Mouse (Mus musculus) midbrain, embryonic 14.5 days (tissue): ENCODE results near the gene Ugt1a8. TPM values are rescaled to one million over a fixed set of nuclear protein-coding genes. Genes with fewer than 3 reads are reported as not detected.

Source experiments
- ATAC-seq: fragments of 200-750 bp; cut with Nextera tagmentation; 2 replicates; pipeline ENCODE4 v1.8.0; 2017; ENCODE audit warnings: moderate number of reproducible peaks, moderate library complexity; ENCODE audit not compliant: low FRiP score, low TSS enrichment
- DNase-seq: peaks from one replicate; pipeline ENCODE4 v3.0.0-alpha.2; 2015
- H3K27ac ChIP-seq: fragments of 300-500 bp; sonication (generic); replicated peaks from 2 replicates; pipeline ENCODE4 v1.5.1; 2014; ENCODE audit warnings: mild to moderate bottlenecking, low read depth, low read length, moderate library complexity
- H3K27me3 ChIP-seq: fragments of 300-500 bp; sonication (generic); 2 replicates; pipeline ENCODE4 v1.6.1; 2014; ENCODE audit warnings: low read length, control low read depth, mixed read lengths; ENCODE audit not compliant: control insufficient read depth, insufficient read depth
- H3K36me3 ChIP-seq: fragments of 300-500 bp; sonication (generic); 2 replicates; pipeline ENCODE4 v1.6.1; 2014; ENCODE audit warnings: low read length, control low read depth; ENCODE audit not compliant: control insufficient read depth, insufficient read depth
- H3K4me1 ChIP-seq: fragments of 300-500 bp; sonication (generic); 2 replicates; pipeline ENCODE4 v1.6.1; 2014; ENCODE audit warnings: mild to moderate bottlenecking, antibody characterized with exemption, low read length, control low read depth; ENCODE audit not compliant: control insufficient read depth, insufficient read depth
- H3K4me2 ChIP-seq: fragments of 300-500 bp; sonication (generic); 2 replicates; pipeline ENCODE4 v1.6.1; 2014; ENCODE audit warnings: mild to moderate bottlenecking, low read length, moderate library complexity
- H3K4me3 ChIP-seq: fragments of 300-500 bp; sonication (generic); replicated peaks from 2 replicates; pipeline ENCODE4 v1.5.1; 2014; ENCODE audit warnings: low read depth, low read length
- H3K9ac ChIP-seq: fragments of 300-500 bp; sonication (generic); replicated peaks from 2 replicates; pipeline ENCODE4 v1.6.1; 2014; ENCODE audit warnings: mild to moderate bottlenecking, low read length, moderate library complexity
- H3K9me3 ChIP-seq: fragments of 300-500 bp; sonication (generic); 2 replicates; pipeline ENCODE4 v1.6.1; 2016; ENCODE audit warnings: low read length, control low read depth, mixed read lengths; ENCODE audit not compliant: control insufficient read depth
- WGBS: fragments of 180-500 bp; shearing (Covaris S2); extraction: QIAGEN DNeasy Blood & Tissue Kit; methylation state at CpG from one replicate; pipeline ENCODE4 v1.1.7; 2014; 5-methylcytosine and 5-hydroxymethylcytosine counted together
- polyA plus RNA-seq: library from polyadenylated mRNA; unstranded; fragments of >200 nt; fragmentation: Nextera tagmentation; extraction: Ambion mirVana; gene quantifications from 2 replicates; pipeline ENCODE4 v1.2.1, GENCODE M21; 2014

Ugt1a8 gene
- polyA plus RNA-seq, 1 experiment from 2014 or later = not detected

DNA sequence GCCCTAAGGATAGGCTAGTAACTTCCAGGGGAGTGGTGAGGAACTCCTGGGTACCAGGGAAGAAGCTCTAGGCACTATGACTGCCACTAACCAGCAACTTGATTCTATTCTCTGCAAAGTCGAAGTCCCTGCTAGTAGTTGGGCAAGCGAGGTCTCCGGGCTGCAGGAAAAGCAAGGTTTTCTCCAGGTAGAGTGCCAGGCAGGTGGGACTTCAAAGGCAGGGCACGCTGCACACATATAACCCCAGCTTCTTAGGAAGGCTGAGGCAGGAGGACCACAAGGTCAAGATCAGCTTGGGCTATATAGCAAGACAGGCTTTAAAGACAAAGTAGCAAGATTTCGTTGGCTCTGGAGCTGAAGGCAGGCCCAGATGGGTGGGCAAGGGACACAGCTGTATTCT is 176.2 kb downstream of the Ugt1a8 start:
- Histone ChIP-seq H3K9ac (no peak overlapping the region), H3K27ac (no peak overlapping the region), H3K4me2 (no peak overlapping the region), H3K9me3 (no peaks in the 10 kb centered on the region), H3K4me1 (no peaks in the 10 kb centered on the region), H3K4me3 (no peak overlapping the region), H3K36me3 (peaks cover 94% of the 10 kb centered on the region), H3K27me3 (no peaks in the 10 kb centered on the region)
- no peak for DNase-seq
- ATAC-seq = no peak
- WGBS = 92% methylated on average over 5 of the region's 5 CpGs

- Histone ChIP-seq H3K36me3 (peaks cover 100% of the 10 kb centered on the region), H3K9ac (no peak overlapping the region), H3K9me3 (no peaks in the 10 kb centered on the region), H3K27me3 (no peaks in the 10 kb centered on the region), H3K4me2 (no peak overlapping the region), H3K4me1 (no peaks in the 10 kb centered on the region), H3K4me3 (no peak overlapping the region), H3K27ac (no peak overlapping the region)
- WGBS = 93% methylated on average over 7 of the region's 7 CpGs
- DNase-seq (no peak), ATAC-seq (no peak)
Observed at GRCm38 (mm10) chr1:88264237-88264868, 176.7 kb downstream of the Ugt1a8 start.

- Histone ChIP-seq H3K4me3 (no peak overlapping the region), H3K27ac (no peak overlapping the region), H3K9me3 (no peaks in the 10 kb centered on the region), H3K36me3 (peaks cover 100% of the 10 kb centered on the region), H3K27me3 (no peaks in the 10 kb centered on the region), H3K9ac (no peak overlapping the region), H3K4me2 (no peak overlapping the region), H3K4me1 (no peaks in the 10 kb centered on the region)
- ATAC-seq (no peak), DNase-seq (no peak)
- WGBS = 76% methylated on average over 4 of the region's 4 CpGs
Observed at GRCm38 (mm10) chr1:88264869-88265240, 177.2 kb downstream of the Ugt1a8 start.

DNA sequence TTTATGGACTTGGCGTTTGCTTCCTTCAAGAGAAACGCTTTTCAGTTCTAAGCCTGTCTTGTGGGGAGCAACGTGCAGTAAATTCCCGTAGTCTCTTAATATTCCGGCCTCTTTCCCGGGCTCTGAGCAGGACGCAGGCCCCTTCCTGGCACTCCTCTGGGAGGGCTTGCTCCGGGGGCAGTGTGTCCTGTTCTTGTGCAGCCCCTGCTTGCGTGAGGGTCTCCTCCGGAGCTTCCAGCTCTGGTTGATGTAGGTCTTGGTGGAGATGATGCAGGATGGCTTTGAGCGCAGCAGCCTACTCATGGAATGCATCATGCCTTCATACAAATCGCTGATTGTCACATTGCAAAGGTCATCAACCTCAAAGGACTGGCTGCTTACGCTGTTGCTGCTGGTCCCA is 178.5 kb downstream of the Ugt1a8 start:
- no peaks in the 10 kb centered on the region for H3K9me3 ChIP-seq
- no peaks in the 10 kb centered on the region for H3K27me3 ChIP-seq
- no peaks in the 10 kb centered on the region for H3K4me1 ChIP-seq
- DNase-seq (no peak), ATAC-seq (no peak)
- H3K36me3 ChIP-seq = peaks cover 89% of the 10 kb centered on the region
- no peak overlapping the region for H3K4me2 ChIP-seq
- no peak overlapping the region for H3K4me3 ChIP-seq
- no peak overlapping the region for H3K27ac ChIP-seq
- 91% methylated on average over 13 of the region's 13 CpGs for WGBS
- H3K9ac ChIP-seq = no peak overlapping the region

- Histone ChIP-seq H3K4me2 (no peak overlapping the region), H3K4me1 (no peaks in the 10 kb centered on the region), H3K27me3 (no peaks in the 10 kb centered on the region), H3K36me3 (peaks cover 86% of the 10 kb centered on the region), H3K9ac (no peak overlapping the region), H3K9me3 (no peaks in the 10 kb centered on the region), H3K4me3 (no peak overlapping the region), H3K27ac (no peak overlapping the region)
- ATAC-seq (no peak), DNase-seq (no peak)
- WGBS = 97% methylated on average over 6 of the region's 6 CpGs
Observed at GRCm38 (mm10) chr1:88267489-88267888, 179.9 kb downstream of the Ugt1a8 start.

GRCm38 (mm10) chr1:88268070-88268469 is 180.5 kb downstream of the Ugt1a8 start:
- no peak for ATAC-seq
- Histone ChIP-seq H3K4me3 (no peak overlapping the region), H3K9me3 (no peaks in the 10 kb centered on the region), H3K9ac (no peak overlapping the region), H3K27ac (no peak overlapping the region), H3K27me3 (no peaks in the 10 kb centered on the region), H3K4me2 (no peak overlapping the region), H3K4me1 (no peaks in the 10 kb centered on the region), H3K36me3 (peaks cover 85% of the 10 kb centered on the region)
- DNase-seq = no peak
- 88% methylated on average over 6 of the region's 6 CpGs for WGBS

Other genes starting within 250 kb of the Ugt1a8 start
- gene Dgkd, start 234.5 kb upstream of the Ugt1a8 start, polyA plus RNA-seq = 48.0 and 50.2 TPM in 2 replicates
- 15.2 and 22.4 TPM in 2 replicates for gene Usp40, start 79.3 kb upstream of the Ugt1a8 start, polyA plus RNA-seq
- not detected in 2 replicates for gene Ugt1a10, start 32.4 kb upstream of the Ugt1a8 start, polyA plus RNA-seq
- gene Ugt1a9, start 17.0 kb upstream of the Ugt1a8 start, polyA plus RNA-seq = not detected in 2 replicates
- gene Ugt1a7c, start 7.2 kb downstream of the Ugt1a8 start, polyA plus RNA-seq = 0.24 and 0.99 TPM in 2 replicates
- gene Ugt1a6b, start 15.4 kb downstream of the Ugt1a8 start, polyA plus RNA-seq = 0.13 TPM in 1 of 2 replicates, not detected in the other
- 0.58 and 0.72 TPM in 2 replicates for gene Ugt1a6a, start 47.0 kb downstream of the Ugt1a8 start, polyA plus RNA-seq
- not detected in 2 replicates for gene Ugt1a5, start 78.2 kb downstream of the Ugt1a8 start, polyA plus RNA-seq
- gene Ugt1a2, start 112.8 kb downstream of the Ugt1a8 start, polyA plus RNA-seq = not detected in 2 replicates
- gene Dnajb3, start 118.0 kb downstream of the Ugt1a8 start, polyA plus RNA-seq = 12.9 and 14.2 TPM in 2 replicates
- gene Ugt1a1, start 124.1 kb downstream of the Ugt1a8 start, polyA plus RNA-seq = not detected in 2 replicates
- gene Mroh2a, start 139.2 kb downstream of the Ugt1a8 start, polyA plus RNA-seq = 0.66 and 1.8 TPM in 2 replicates
- 52.9 and 80.2 TPM in 2 replicates for gene Hjurp, start 189.8 kb downstream of the Ugt1a8 start, polyA plus RNA-seq
- 0.14 TPM in 1 of 2 replicates, not detected in the other for gene Trpm8, start 189.8 kb downstream of the Ugt1a8 start, polyA plus RNA-seq